Mouse (Mus musculus) fat pad, adult 2 months (tissue): Measurements from ENCODE around the gene Hnrnpul1.
"Not testable (repeated sequence)": the region's sequence is repeated elsewhere in the genome, so short reads cannot be mapped to it uniquely, and the experiment has no call there.

Source experiments
- DNase-seq: peaks from one replicate; pipeline ENCODE4 v3.0.0-alpha.2; 2011; ENCODE audit warnings: low read depth, low spot score; ENCODE audit errors: extremely low read depth

The Hnrnpul1 gene

GRCm38 (mm10) chr7:25754738-25755467 is at the start of gene Hnrnpul1:
Hnrnpul1 (minus strand) TSS chr7:25754757.
- peak; percentile 90 for DNase-seq

- no peak for DNase-seq
Observed at GRCm38 (mm10) chr7:25803460-25803859, 48.9 kb upstream of the Hnrnpul1 start.

- no peak for DNase-seq
Observed at GRCm38 (mm10) chr7:25802241-25803125, 47.9 kb upstream of the Hnrnpul1 start.

GRCm38 (mm10) chr7:25801031-25801430 is 46.5 kb upstream of the Hnrnpul1 start:
- DNase-seq, result no peak

- no peak for DNase-seq
Observed at GRCm38 (mm10) chr7:25799369-25799768, 44.8 kb upstream of the Hnrnpul1 start.

GRCm38 (mm10) chr7:25798540-25798939 is 44.0 kb upstream of the Hnrnpul1 start:
- no peak for DNase-seq

GRCm38 (mm10) chr7:25794775-25795174 is 40.2 kb upstream of the Hnrnpul1 start:
- no peak for DNase-seq

GRCm38 (mm10) chr7:25793679-25794078 is 39.1 kb upstream of the Hnrnpul1 start:
- DNase-seq, result no peak

- DNase-seq, result not testable (repeated sequence)
Observed at GRCm38 (mm10) chr7:25792966-25793365, 38.4 kb upstream of the Hnrnpul1 start.

- DNase-seq, result no peak
Observed at GRCm38 (mm10) chr7:25790615-25791014, 36.1 kb upstream of the Hnrnpul1 start.

GRCm38 (mm10) chr7:25789129-25789440 is 34.5 kb upstream of the Hnrnpul1 start:
- peak; percentile 56 for DNase-seq

GRCm38 (mm10) chr7:25788220-25789128 is 33.9 kb upstream of the Hnrnpul1 start, which contains the start of gene Axl:
Axl (minus strand) TSS chr7:25788705.
- DNase-seq, result no peak

GRCm38 (mm10) chr7:25787456-25788219 is 33.1 kb upstream of the Hnrnpul1 start:
- DNase-seq, result no peak

GRCm38 (mm10) chr7:25786974-25787373 is 32.4 kb upstream of the Hnrnpul1 start:
- no peak for DNase-seq

GRCm38 (mm10) chr7:25785752-25786151 is 31.2 kb upstream of the Hnrnpul1 start:
- DNase-seq, result no peak

GRCm38 (mm10) chr7:25784808-25785207 is 30.3 kb upstream of the Hnrnpul1 start:
- no peak for DNase-seq

GRCm38 (mm10) chr7:25783746-25784145 is 29.2 kb upstream of the Hnrnpul1 start:
- DNase-seq, result no peak

GRCm38 (mm10) chr7:25782744-25783143 is 28.2 kb upstream of the Hnrnpul1 start:
- no peak for DNase-seq

GRCm38 (mm10) chr7:25781937-25782610 is 27.5 kb upstream of the Hnrnpul1 start:
- no peak for DNase-seq
